Mouse (Mus musculus): Measurements from ENCODE around the gene Gm3029. TPM values are rescaled to one million over a fixed set of nuclear protein-coding genes. Genes with fewer than 3 reads are reported as not detected.

The Gm3029 gene
- polyA plus RNA-seq (2017; shearing (Covaris generic)) = not detected

DNA sequence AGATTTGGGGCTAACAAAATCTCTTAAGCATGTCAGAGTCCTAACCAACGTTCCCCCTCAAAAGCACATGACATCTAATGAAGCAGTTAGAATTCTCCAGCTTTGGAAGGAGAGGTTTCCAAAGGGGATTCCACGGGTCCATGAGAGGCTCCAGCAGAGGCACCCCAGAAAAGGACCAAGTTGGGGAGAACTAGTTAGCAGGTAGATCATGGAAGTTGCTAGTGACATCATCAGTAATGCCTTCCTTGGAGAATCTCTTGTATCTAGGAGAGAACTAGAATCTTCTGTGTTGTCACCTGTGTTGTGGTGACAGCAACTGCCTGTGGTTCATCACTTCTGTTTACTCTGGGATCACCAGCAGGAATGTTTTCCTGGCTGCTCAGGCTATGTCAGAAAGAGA lies at the start of gene Gm3029:
Gene Gm3029, plus strand, starts transcription at position 301 of the 400 bp plus-strand sequence.

DNA sequence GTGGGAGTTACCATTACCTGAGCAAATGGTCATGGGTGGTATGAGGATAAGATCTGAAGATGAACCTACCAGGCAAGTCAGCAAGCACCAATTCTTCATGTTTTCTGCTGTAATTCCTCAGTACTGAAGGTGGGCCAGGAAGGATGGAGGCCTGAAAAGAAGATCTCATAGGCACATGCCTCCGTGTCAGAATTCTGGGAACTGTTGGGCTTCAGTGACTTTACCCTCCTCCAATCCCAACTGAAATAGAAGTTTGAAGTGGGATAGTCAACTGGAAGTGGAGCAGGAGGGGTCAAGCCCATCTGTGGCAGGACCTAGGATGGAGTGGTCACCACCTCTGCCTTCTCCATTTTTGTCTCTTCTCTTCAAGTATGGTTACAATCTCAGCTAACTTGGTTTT lies 47.7 kb upstream of the Gm3029 start, which contains the start of gene Gm2916:
Gene Gm2916, plus strand, starts transcription at position 301 of the 400 bp plus-strand sequence.

DNA sequence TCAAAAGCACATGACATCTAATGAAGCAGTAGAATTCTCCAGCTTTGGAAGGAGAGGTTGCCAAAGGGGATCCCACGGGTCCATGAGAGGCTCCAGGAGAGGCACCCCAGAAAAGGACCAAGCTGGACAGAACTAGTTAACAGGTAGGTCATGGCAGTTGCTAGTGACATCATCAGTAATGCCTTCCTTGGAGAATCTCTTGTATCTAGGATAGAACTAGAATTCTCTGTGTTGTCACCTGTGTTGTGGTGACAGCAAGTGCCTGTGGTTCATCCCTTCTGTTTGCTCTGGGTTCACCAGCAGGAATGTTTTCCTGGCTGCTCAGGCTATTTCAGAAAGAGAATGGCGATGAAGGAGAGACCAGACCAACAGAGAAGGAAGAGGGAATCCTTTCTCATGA lies 31.7 kb downstream of the Gm3029 start, which contains the start of gene Gm3095:
Gene Gm3095, plus strand, starts transcription at position 301 of the 400 bp plus-strand sequence.

Other genes starting within 250 kb of the Gm3029 start
- not detected for gene Gm3043, start 243.0 kb upstream of the Gm3029 start, polyA plus RNA-seq (2017; shearing (Covaris generic))
- 0.35 TPM for gene Gm3002, start 121.7 kb upstream of the Gm3029 start, polyA plus RNA-seq (2017; shearing (Covaris generic))
- not detected for gene Gm3033, start 85.5 kb upstream of the Gm3029 start, polyA plus RNA-seq (2017; shearing (Covaris generic))
- gene Gm2916, start 47.6 kb upstream of the Gm3029 start, polyA plus RNA-seq (2017; shearing (Covaris generic)) = not detected
- 0.85 TPM for gene Gm3095, start 31.8 kb downstream of the Gm3029 start, polyA plus RNA-seq (2017; shearing (Covaris generic))
- not detected for gene Gm3099, start 66.6 kb downstream of the Gm3029 start, polyA plus RNA-seq (2017; shearing (Covaris generic))
- 2.8 TPM for gene Gm5796, start 92.2 kb downstream of the Gm3029 start, polyA plus RNA-seq (2017; shearing (Covaris generic))
- gene Gm3115, start 152.4 kb downstream of the Gm3029 start, polyA plus RNA-seq (2017; shearing (Covaris generic)) = 0.57 TPM
- gene Gm8108, start 178.8 kb downstream of the Gm3029 start, polyA plus RNA-seq (2017; shearing (Covaris generic)) = 2.6 TPM
- gene Gm3127, start 233.3 kb downstream of the Gm3029 start, polyA plus RNA-seq (2017; shearing (Covaris generic)) = not detected

Data from inflammation-experienced regulatory T-cells, adult 16 weeks (primary cell).